Mouse (Mus musculus): ENCODE measurements around the gene Sept11. TPM values are rescaled to one million over a fixed set of nuclear protein-coding genes. Genes with fewer than 3 reads are reported as not detected.

Sept11 gene
- polyA plus RNA-seq, 1 experiment from 2014 or later = 176 TPM

GRCm38 (mm10) chr5:93139350-93139749, 46.1 kb downstream of the Sept11 start:
- Histone ChIP-seq H3K4me1 (ENCODE audit: control insufficient read depth, insufficient read depth, low read length) (peaks cover 4% of the 10 kb centered on the region; the same call in 1 of the 2 replicates), H3K4me3 (ENCODE audit: low read depth, low read length) (no peak overlapping the region), H3K9me3 (ENCODE audit: control insufficient read depth, low read depth, low read length) (peaks cover 4% of the 10 kb centered on the region; the same call in 1 of the 2 replicates), H3K27ac (ENCODE audit: low read length) (no peak overlapping the region), H3K4me2 (replicated peaks; ENCODE audit: low read depth, low read length) (no peak overlapping the region), H3K27me3 (ENCODE audit: control insufficient read depth, insufficient read depth, low read length) (no peaks in the 10 kb centered on the region), H3K36me3 (ENCODE audit: control insufficient read depth, insufficient read depth, low read length) (peaks cover 27% of the 10 kb centered on the region; the same call in 1 of the 2 replicates), H3K9ac (replicated peaks; ENCODE audit: low read depth, low read length) (no peak overlapping the region)
- 92% methylated on average over 9 of the region's 9 CpGs for WGBS
- ATAC-seq (ENCODE audit: insufficient number of reproducible peaks, insufficient read depth, low FRiP score, low read depth) = no peak

GRCm38 (mm10) chr5:93140747-93141146, 47.5 kb downstream of the Sept11 start:
- no peak overlapping the region for H3K9ac ChIP-seq (replicated peaks; ENCODE audit: low read depth, low read length)
- no peak overlapping the region for H3K4me3 ChIP-seq (ENCODE audit: low read depth, low read length)
- peaks cover 27% of the 10 kb centered on the region; the same call in 1 of the 2 replicates for H3K36me3 ChIP-seq (ENCODE audit: control insufficient read depth, insufficient read depth, low read length)
- peaks cover 14% of the 10 kb centered on the region; the same call in 1 of the 2 replicates for H3K4me1 ChIP-seq (ENCODE audit: control insufficient read depth, insufficient read depth, low read length)
- no peaks in the 10 kb centered on the region for H3K27me3 ChIP-seq (ENCODE audit: control insufficient read depth, insufficient read depth, low read length)
- H3K4me2 ChIP-seq (replicated peaks; ENCODE audit: low read depth, low read length) = no peak overlapping the region
- WGBS = 88% methylated on average over 5 of the region's 5 CpGs
- no peak for ATAC-seq (ENCODE audit: insufficient number of reproducible peaks, insufficient read depth, low FRiP score, low read depth)
- no peak overlapping the region for H3K27ac ChIP-seq (ENCODE audit: low read length)
- peaks cover 4% of the 10 kb centered on the region; the same call in 1 of the 2 replicates for H3K9me3 ChIP-seq (ENCODE audit: control insufficient read depth, low read depth, low read length)

- 35% methylated on average over 12 of the region's 12 CpGs for WGBS
- H3K9ac ChIP-seq (replicated peaks; ENCODE audit: low read depth, low read length) = no peak overlapping the region
- no peaks in the 10 kb centered on the region for H3K27me3 ChIP-seq (ENCODE audit: control insufficient read depth, insufficient read depth, low read length)
- peaks cover 30% of the 10 kb centered on the region; the same call in 1 of the 2 replicates for H3K36me3 ChIP-seq (ENCODE audit: control insufficient read depth, insufficient read depth, low read length)
- H3K4me2 ChIP-seq (replicated peaks; ENCODE audit: low read depth, low read length) = no peak overlapping the region
- no peak for ATAC-seq (ENCODE audit: insufficient number of reproducible peaks, insufficient read depth, low FRiP score, low read depth)
- H3K4me3 ChIP-seq (ENCODE audit: low read depth, low read length) = no peak overlapping the region
- no peaks in the 10 kb centered on the region; the same call in 1 of the 2 replicates for H3K9me3 ChIP-seq (ENCODE audit: control insufficient read depth, low read depth, low read length)
- peaks cover 9% of the 10 kb centered on the region; the same call in 1 of the 2 replicates for H3K4me1 ChIP-seq (ENCODE audit: control insufficient read depth, insufficient read depth, low read length)
- H3K27ac ChIP-seq (ENCODE audit: low read length) = no peak overlapping the region
Measured at GRCm38 (mm10) chr5:93143360-93144091, 50.3 kb downstream of the Sept11 start.

- Histone ChIP-seq H3K4me2 (replicated peaks; ENCODE audit: low read depth, low read length) (no peak overlapping the region), H3K4me3 (ENCODE audit: low read depth, low read length) (no peak overlapping the region), H3K36me3 (ENCODE audit: control insufficient read depth, insufficient read depth, low read length) (peaks cover 26% of the 10 kb centered on the region; the same call in 1 of the 2 replicates), H3K27ac (ENCODE audit: low read length) (no peak overlapping the region), H3K27me3 (ENCODE audit: control insufficient read depth, insufficient read depth, low read length) (no peaks in the 10 kb centered on the region), H3K9me3 (ENCODE audit: control insufficient read depth, low read depth, low read length) (no peaks in the 10 kb centered on the region), H3K4me1 (ENCODE audit: control insufficient read depth, insufficient read depth, low read length) (peaks cover 15% of the 10 kb centered on the region), H3K9ac (replicated peaks; ENCODE audit: low read depth, low read length) (no peak overlapping the region)
- WGBS = 33% methylated on average over 5 of the region's 5 CpGs
- ATAC-seq (ENCODE audit: insufficient number of reproducible peaks, insufficient read depth, low FRiP score, low read depth) = no peak
Measured at GRCm38 (mm10) chr5:93144874-93145273, 51.6 kb downstream of the Sept11 start.

GRCm38 (mm10) chr5:93145504-93145903, 52.3 kb downstream of the Sept11 start:
- WGBS = 79% methylated on average over 6 of the region's 6 CpGs
- peaks cover 23% of the 10 kb centered on the region; the same call in 1 of the 2 replicates for H3K36me3 ChIP-seq (ENCODE audit: control insufficient read depth, insufficient read depth, low read length)
- no peaks in the 10 kb centered on the region for H3K27me3 ChIP-seq (ENCODE audit: control insufficient read depth, insufficient read depth, low read length)
- H3K4me1 ChIP-seq (ENCODE audit: control insufficient read depth, insufficient read depth, low read length) = peaks cover 21% of the 10 kb centered on the region
- no peak overlapping the region for H3K27ac ChIP-seq (ENCODE audit: low read length)
- no peak for ATAC-seq (ENCODE audit: insufficient number of reproducible peaks, insufficient read depth, low FRiP score, low read depth)
- H3K4me3 ChIP-seq (ENCODE audit: low read depth, low read length) = no peak overlapping the region
- no peaks in the 10 kb centered on the region for H3K9me3 ChIP-seq (ENCODE audit: control insufficient read depth, low read depth, low read length)
- H3K4me2 ChIP-seq (replicated peaks; ENCODE audit: low read depth, low read length) = no peak overlapping the region
- no peak overlapping the region for H3K9ac ChIP-seq (replicated peaks; ENCODE audit: low read depth, low read length)

GRCm38 (mm10) chr5:93149969-93150777, 56.9 kb downstream of the Sept11 start:
- H3K4me1 ChIP-seq (ENCODE audit: control insufficient read depth, insufficient read depth, low read length) = peaks cover 18% of the 10 kb centered on the region
- 63% methylated on average over 12 of the region's 12 CpGs for WGBS
- ATAC-seq (ENCODE audit: insufficient number of reproducible peaks, insufficient read depth, low FRiP score, low read depth) = no peak
- no peaks in the 10 kb centered on the region for H3K9me3 ChIP-seq (ENCODE audit: control insufficient read depth, low read depth, low read length)
- H3K36me3 ChIP-seq (ENCODE audit: control insufficient read depth, insufficient read depth, low read length) = peaks cover 28% of the 10 kb centered on the region
- H3K9ac ChIP-seq (replicated peaks; ENCODE audit: low read depth, low read length) = no peak overlapping the region
- no peaks in the 10 kb centered on the region for H3K27me3 ChIP-seq (ENCODE audit: control insufficient read depth, insufficient read depth, low read length)
- peak overlapping the region; percentile 55; the same call in 1 of the 2 replicates for H3K27ac ChIP-seq (ENCODE audit: low read length)
- H3K4me2 ChIP-seq (replicated peaks; ENCODE audit: low read depth, low read length) = no peak overlapping the region
- no peak overlapping the region for H3K4me3 ChIP-seq (ENCODE audit: low read depth, low read length)

- Histone ChIP-seq H3K9ac (replicated peaks; ENCODE audit: low read depth, low read length) (no peak overlapping the region), H3K4me2 (replicated peaks; ENCODE audit: low read depth, low read length) (no peak overlapping the region), H3K36me3 (ENCODE audit: control insufficient read depth, insufficient read depth, low read length) (peaks cover 46% of the 10 kb centered on the region), H3K9me3 (ENCODE audit: control insufficient read depth, low read depth, low read length) (no peaks in the 10 kb centered on the region), H3K4me3 (ENCODE audit: low read depth, low read length) (no peak overlapping the region), H3K27me3 (ENCODE audit: control insufficient read depth, insufficient read depth, low read length) (no peaks in the 10 kb centered on the region), H3K27ac (ENCODE audit: low read length) (no peak overlapping the region), H3K4me1 (ENCODE audit: control insufficient read depth, insufficient read depth, low read length) (peaks cover 15% of the 10 kb centered on the region)
- 57% methylated on average over 6 of the region's 6 CpGs for WGBS
- ATAC-seq (ENCODE audit: insufficient number of reproducible peaks, insufficient read depth, low FRiP score, low read depth) = no peak
Measured at GRCm38 (mm10) chr5:93151985-93152384, 58.7 kb downstream of the Sept11 start.

- Histone ChIP-seq H3K27ac (ENCODE audit: low read length) (no peak overlapping the region), H3K4me3 (ENCODE audit: low read depth, low read length) (no peak overlapping the region), H3K4me2 (replicated peaks; ENCODE audit: low read depth, low read length) (no peak overlapping the region), H3K9ac (replicated peaks; ENCODE audit: low read depth, low read length) (no peak overlapping the region), H3K36me3 (ENCODE audit: control insufficient read depth, insufficient read depth, low read length) (peaks cover 51% of the 10 kb centered on the region), H3K27me3 (ENCODE audit: control insufficient read depth, insufficient read depth, low read length) (no peaks in the 10 kb centered on the region), H3K4me1 (ENCODE audit: control insufficient read depth, insufficient read depth, low read length) (peaks cover 15% of the 10 kb centered on the region), H3K9me3 (ENCODE audit: control insufficient read depth, low read depth, low read length) (no peaks in the 10 kb centered on the region)
- WGBS = 81% methylated on average over 4 of the region's 4 CpGs
- no peak for ATAC-seq (ENCODE audit: insufficient number of reproducible peaks, insufficient read depth, low FRiP score, low read depth)
Measured at GRCm38 (mm10) chr5:93152451-93152850, 59.2 kb downstream of the Sept11 start.
